Mouse (Mus musculus) kidney, postnatal 0 days (tissue): ENCODE results near the gene Mex3d. TPM values are rescaled to one million over a fixed set of nuclear protein-coding genes. Genes with fewer than 3 reads are reported as not detected.

Experiments
- ATAC-seq: fragments of 200-750 bp; cut with Nextera tagmentation; replicated peaks from 2 replicates; pipeline ENCODE4 v1.8.0; 2017; ENCODE audit warnings: low read depth, moderate number of reproducible peaks, moderate TSS enrichment, moderate library complexity; ENCODE audit not compliant: low FRiP score
- DNase-seq: peaks from one replicate; pipeline ENCODE4 v3.0.0-alpha.2; 2016; ENCODE audit warnings: low spot score
- H3K27ac ChIP-seq: fragments of 300-500 bp; sonication (generic); 2 replicates; pipeline ENCODE4 v1.5.1; 2014; ENCODE audit warnings: mild to moderate bottlenecking
- H3K27me3 ChIP-seq: fragments of 300-500 bp; sonication (generic); 2 replicates; pipeline ENCODE4 v1.6.1; 2014; ENCODE audit warnings: low read length, mixed read lengths; ENCODE audit not compliant: insufficient read depth
- H3K36me3 ChIP-seq: fragments of 300-500 bp; sonication (generic); 2 replicates; pipeline ENCODE4 v1.6.1; 2014; ENCODE audit warnings: low read length, mixed read lengths; ENCODE audit not compliant: insufficient read depth
- H3K4me1 ChIP-seq: fragments of 300-500 bp; sonication (generic); replicated peaks from 2 replicates; pipeline ENCODE4 v1.6.1; 2014; ENCODE audit warnings: antibody characterized with exemption, low read length, mixed read lengths; ENCODE audit not compliant: insufficient read depth
- H3K4me2 ChIP-seq: fragments of 300-500 bp; sonication (generic); 2 replicates; pipeline ENCODE4 v1.6.1; 2014; ENCODE audit warnings: mild to moderate bottlenecking, low read length, moderate library complexity, mixed read lengths
- H3K4me3 ChIP-seq: fragments of 300-500 bp; sonication (generic); replicated peaks from 2 replicates; pipeline ENCODE4 v1.5.1; 2014; ENCODE audit warnings: low read depth, low read length
- H3K9ac ChIP-seq: fragments of 300-500 bp; sonication (generic); 2 replicates; pipeline ENCODE4 v1.6.1; 2014; ENCODE audit warnings: low read depth, low read length
- H3K9me3 ChIP-seq: fragments of 300-500 bp; sonication (generic); replicated peaks from 2 replicates; pipeline ENCODE4 v1.6.1; 2016; ENCODE audit warnings: low read length, inconsistent platforms, mixed read lengths
- CTCF ChIP-seq: IDR thresholded peaks from 2 replicates; pipeline ENCODE4 v1.5.1; 2016; ENCODE audit warnings: antibody characterized with exemption, low read depth, mild to moderate bottlenecking, moderate library complexity
- WGBS: fragments of 180-500 bp; shearing (Covaris S2); extraction: QIAGEN DNeasy Blood & Tissue Kit; methylation state at CpG from one replicate; pipeline ENCODE4 v1.1.7; 2014; 5-methylcytosine and 5-hydroxymethylcytosine counted together
- microRNA-seq: library from miRNA; unstranded; fragments of <30 nt; microRNA quantifications from one replicate; pipeline ENCODE4, GENCODE M21; 2016
- polyA plus RNA-seq: library from polyadenylated mRNA; unstranded; fragments of >200 nt; fragmentation: Nextera tagmentation; extraction: Ambion mirVana; gene quantifications from 2 replicates; pipeline ENCODE4 v1.2.1, GENCODE M21; 2015

Mex3d gene
- polyA plus RNA-seq, 1 experiment from 2014 or later, result 7.8 TPM

- Histone ChIP-seq H3K36me3 (0 out of 2 replicates have a peak, but pooled peaks cover 2% of the 10 kb centered on the region), H3K9me3 (no peaks in the 10 kb centered on the region), H3K9ac (no peak overlapping the region), H3K4me1 (0 out of 2 replicates have a peak, but pooled peaks cover under 1% of the 10 kb centered on the region), H3K27me3 (peaks cover 16% of the 10 kb centered on the region), H3K4me3 (no peak overlapping the region), H3K4me2 (no peak overlapping the region), H3K27ac (no peak overlapping the region)
- ATAC-seq (no peak), DNase-seq (no peak)
- 89% methylated on average over 12 of the region's 12 CpGs for WGBS
- TF ChIP-seq CTCF, result no peak
Observed at GRCm38 (mm10) chr10:80336263-80336662, 51.2 kb downstream of the Mex3d start.

GRCm38 (mm10) chr10:80332525-80332989 is 54.9 kb downstream of the Mex3d start:
- Histone ChIP-seq H3K4me1 (peaks cover 12% of the 10 kb centered on the region), H3K4me2 (no peak overlapping the region), H3K9me3 (no peaks in the 10 kb centered on the region), H3K9ac (no peak overlapping the region), H3K27me3 (no peaks in the 10 kb centered on the region), H3K36me3 (0 out of 2 replicates have a peak, but pooled peaks cover 2% of the 10 kb centered on the region), H3K27ac (no peak overlapping the region), H3K4me3 (no peak overlapping the region)
- DNase-seq (no peak), ATAC-seq (no peak)
- WGBS, result 88% methylated on average over 5 of the region's 5 CpGs
- no peak for TF ChIP-seq CTCF

- Histone ChIP-seq H3K9ac (no peak overlapping the region), H3K4me1 (peaks cover 12% of the 10 kb centered on the region), H3K27ac (no peak overlapping the region), H3K36me3 (0 out of 2 replicates have a peak, but pooled peaks cover 2% of the 10 kb centered on the region), H3K4me3 (no peak overlapping the region), H3K9me3 (no peaks in the 10 kb centered on the region), H3K4me2 (no peak overlapping the region), H3K27me3 (no peaks in the 10 kb centered on the region)
- 53% methylated on average over 10 of the region's 10 CpGs for whole genome bisulfite sequencing
- DNase-seq, result no peak
- ATAC-seq, result no peak
- no peak for TF ChIP-seq CTCF
Observed at GRCm38 (mm10) chr10:80331636-80332524, 55.6 kb downstream of the Mex3d start.

GRCm38 (mm10) chr10:80330888-80331287 is 56.6 kb downstream of the Mex3d start:
- ATAC-seq (no peak), DNase-seq (no peak)
- peaks cover 12% of the 10 kb centered on the region for H3K4me1 ChIP-seq
- TF ChIP-seq CTCF, result no peak
- 59% methylated on average over 2 of the region's 2 CpGs for WGBS
- H3K4me2 ChIP-seq, result no peak overlapping the region
- no peak overlapping the region for H3K4me3 ChIP-seq
- H3K9me3 ChIP-seq, result no peaks in the 10 kb centered on the region
- H3K27me3 ChIP-seq, result no peaks in the 10 kb centered on the region
- H3K9ac ChIP-seq, result no peak overlapping the region
- H3K27ac ChIP-seq, result no peak overlapping the region
- H3K36me3 ChIP-seq, result 0 out of 2 replicates have a peak, but pooled peaks cover under 1% of the 10 kb centered on the region

Small RNA genes lying within 50 kb of the gene (microRNA-seq; reads per million reads assigned to microRNA genes)
- not detected for gene Gm22721

Other genes with a start within 250 kb of the Mex3d start
- 936 and 986 TPM in 2 replicates for gene Atp5d, start 249.0 kb downstream of the Mex3d start, polyA plus RNA-seq
- gene Cbarp, start 246.8 kb downstream of the Mex3d start, polyA plus RNA-seq, result 4.7 and 6.4 TPM in 2 replicates
- gene Midn, start 239.4 kb downstream of the Mex3d start, polyA plus RNA-seq, result 13.7 and 18.6 TPM in 2 replicates
- gene Cirbp, start 221.7 kb downstream of the Mex3d start, polyA plus RNA-seq, result 290 and 317 TPM in 2 replicates
- gene 1600002K03Rik, start 214.7 kb downstream of the Mex3d start, polyA plus RNA-seq, result 9.3 and 11.0 TPM in 2 replicates
- 10.2 and 10.5 TPM in 2 replicates for gene Efna2, start 208.2 kb downstream of the Mex3d start, polyA plus RNA-seq
- gene Mum1, start 161.2 kb downstream of the Mex3d start, polyA plus RNA-seq, result 44.2 and 52.7 TPM in 2 replicates
- 537 and 556 TPM in 2 replicates for gene Ndufs7, start 138.5 kb downstream of the Mex3d start, polyA plus RNA-seq
- gene Gamt, start 126.6 kb downstream of the Mex3d start, polyA plus RNA-seq, result 25.5 and 26.0 TPM in 2 replicates
- gene Dazap1, start 126.2 kb downstream of the Mex3d start, polyA plus RNA-seq, result 43.7 and 44.6 TPM in 2 replicates
- 974 and 1,069 TPM in 2 replicates for gene Rps15, start 95.2 kb downstream of the Mex3d start, polyA plus RNA-seq
- 0.51 and 0.86 TPM in 2 replicates for gene Apc2, start 91.7 kb downstream of the Mex3d start, polyA plus RNA-seq
- 52.2 and 53.6 TPM in 2 replicates for gene 2310011J03Rik, start 67.1 kb downstream of the Mex3d start, polyA plus RNA-seq
- 5.4 and 5.9 TPM in 2 replicates for gene Pcsk4, start 58.2 kb downstream of the Mex3d start, polyA plus RNA-seq
- 11.7 and 12.1 TPM in 2 replicates for gene Reep6, start 57.7 kb downstream of the Mex3d start, polyA plus RNA-seq
- gene Adamtsl5, start 39.2 kb downstream of the Mex3d start, polyA plus RNA-seq, result 3.0 and 3.2 TPM in 2 replicates
- 0.51 and 1.0 TPM in 2 replicates for gene Plk5, start 31.2 kb downstream of the Mex3d start, polyA plus RNA-seq
- gene Mbd3, start 11.9 kb upstream of the Mex3d start, polyA plus RNA-seq, result 163 and 165 TPM in 2 replicates
- gene Uqcr11, start 19.2 kb upstream of the Mex3d start, polyA plus RNA-seq, result 1,117 and 1,253 TPM in 2 replicates
- 76.4 and 83.7 TPM in 2 replicates for gene Tcf3, start 46.0 kb upstream of the Mex3d start, polyA plus RNA-seq
- not detected in 2 replicates for gene Onecut3, start 107.2 kb upstream of the Mex3d start, polyA plus RNA-seq
- gene Atp8b3, start 151.5 kb upstream of the Mex3d start, polyA plus RNA-seq, result 0.09 and 0.16 TPM in 2 replicates
- 16.8 and 17.3 TPM in 2 replicates for gene Rexo1, start 173.9 kb upstream of the Mex3d start, polyA plus RNA-seq
- 8.1 and 8.8 TPM in 2 replicates for gene Klf16, start 189.7 kb upstream of the Mex3d start, polyA plus RNA-seq
- 104 and 121 TPM in 2 replicates for gene Abhd17a, start 202.7 kb upstream of the Mex3d start, polyA plus RNA-seq
- gene Scamp4, start 215.2 kb upstream of the Mex3d start, polyA plus RNA-seq, result 80.7 and 87.2 TPM in 2 replicates
- 5.0 and 6.1 TPM in 2 replicates for gene Adat3, start 215.2 kb upstream of the Mex3d start, polyA plus RNA-seq
- gene Gm49322, start 218.4 kb upstream of the Mex3d start, polyA plus RNA-seq, result 1.4 TPM in 2 replicates
- 137 and 139 TPM in 2 replicates for gene Csnk1g2, start 235.2 kb upstream of the Mex3d start, polyA plus RNA-seq